Mouse (Mus musculus) B cell, adult 2 months (primary cell): ENCODE data around the gene Bloc1s4.

Source experiments
- DNase-seq, 2 experiments: peaks; one replicate each; pipeline ENCODE4 v3.0.0; 2022

The Bloc1s4 gene

DNA sequence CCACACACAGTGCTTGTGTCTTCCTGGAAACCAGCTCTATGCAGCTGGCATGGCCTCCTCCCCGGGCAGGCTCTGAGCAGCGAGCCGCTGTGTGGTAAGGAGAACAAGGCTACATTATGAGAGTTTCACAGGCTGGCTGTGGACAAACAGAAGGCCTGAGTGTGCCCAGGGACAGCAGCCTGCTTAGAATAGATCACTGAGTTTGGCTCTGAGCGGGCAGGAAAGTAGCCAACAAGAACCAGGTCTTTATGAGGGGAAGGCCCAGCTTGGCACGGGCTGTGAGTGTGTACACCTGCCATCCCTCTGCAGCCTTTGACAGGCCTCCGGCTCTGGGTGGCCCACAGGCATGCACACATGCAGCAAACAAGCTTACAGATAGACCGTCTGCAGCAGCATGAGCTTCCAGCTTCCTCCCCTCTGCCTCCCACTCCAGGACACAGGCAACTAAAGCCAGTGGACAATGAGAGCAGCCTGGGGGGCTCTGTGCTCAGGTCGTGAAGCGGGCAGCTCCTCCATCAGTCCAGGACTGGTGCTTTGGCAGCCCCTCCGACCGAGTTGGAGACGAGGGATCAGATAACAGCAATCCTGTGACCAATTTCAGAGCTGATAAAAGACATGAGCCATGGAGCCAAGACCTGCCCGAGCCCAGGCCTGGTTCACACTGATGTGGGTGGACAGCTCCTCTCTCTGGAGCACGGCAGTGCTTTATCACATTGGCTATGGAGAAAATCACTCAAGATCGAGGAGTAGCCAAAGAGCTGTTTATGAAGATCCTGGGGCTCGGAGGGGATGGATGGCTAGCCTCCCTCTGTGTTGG lies 9.4 kb downstream of the Bloc1s4 start:
- DNase-seq = no peak

DNA sequence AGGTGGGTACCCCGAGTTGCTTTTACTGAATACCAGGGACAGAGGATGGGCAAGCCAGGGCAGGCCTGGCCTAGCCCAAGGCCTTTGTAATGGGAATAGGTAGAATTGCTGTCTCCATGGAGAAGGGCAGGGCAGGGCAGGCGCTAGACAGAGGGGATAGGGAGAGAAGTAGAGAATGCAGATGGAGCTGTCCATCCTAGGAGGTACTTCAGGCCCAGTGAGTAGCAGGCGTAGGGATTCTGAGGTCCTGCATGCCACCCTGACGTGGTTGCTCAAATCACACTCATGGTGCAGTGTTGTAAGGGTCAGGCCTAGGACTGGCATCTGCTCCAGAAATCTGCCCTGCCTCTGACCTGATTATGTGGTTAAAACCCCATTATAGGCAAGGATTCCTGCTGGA lies 10.7 kb downstream of the Bloc1s4 start:
- no peak for DNase-seq

DNA sequence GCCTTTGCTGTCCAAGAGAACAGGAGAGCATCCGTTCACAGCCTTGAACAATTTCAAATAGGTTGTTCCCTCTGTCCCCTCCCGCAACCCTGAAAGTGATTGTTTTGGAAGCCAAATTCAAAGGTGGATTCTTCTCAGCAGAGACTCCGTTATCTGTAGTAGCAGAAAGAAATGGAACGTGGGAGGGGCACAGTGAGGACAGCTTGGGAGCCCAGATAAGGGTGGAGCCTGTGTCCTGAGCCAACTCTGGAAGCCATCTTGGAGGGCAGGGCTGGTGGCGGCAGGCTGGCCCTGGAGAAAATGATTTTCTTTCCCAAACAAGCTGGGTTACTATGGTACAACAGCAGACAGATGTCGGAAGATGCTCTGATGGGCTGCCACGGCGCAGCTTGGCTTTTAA lies 12.4 kb downstream of the Bloc1s4 start:
- DNase-seq = no peak

DNA sequence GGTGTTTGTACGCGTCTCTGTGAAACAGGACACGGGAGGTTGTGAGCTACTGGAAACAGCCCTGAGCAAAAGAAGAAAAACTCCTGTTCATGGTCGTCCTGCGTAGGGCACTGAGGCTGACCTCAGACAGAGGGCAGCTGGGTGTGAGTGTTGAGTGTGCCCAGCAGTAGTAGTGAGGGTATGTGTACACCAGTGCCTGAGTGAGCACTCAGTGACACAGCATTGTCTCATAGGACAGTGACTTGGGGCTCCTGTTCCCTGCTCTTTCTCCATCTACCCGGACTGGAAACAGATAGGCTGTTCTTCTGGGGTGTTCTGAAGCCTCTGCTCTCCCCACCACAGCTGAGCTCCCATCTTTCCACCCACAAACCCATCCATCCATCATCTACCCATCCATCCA lies 13.3 kb downstream of the Bloc1s4 start:
- no peak for DNase-seq

DNA sequence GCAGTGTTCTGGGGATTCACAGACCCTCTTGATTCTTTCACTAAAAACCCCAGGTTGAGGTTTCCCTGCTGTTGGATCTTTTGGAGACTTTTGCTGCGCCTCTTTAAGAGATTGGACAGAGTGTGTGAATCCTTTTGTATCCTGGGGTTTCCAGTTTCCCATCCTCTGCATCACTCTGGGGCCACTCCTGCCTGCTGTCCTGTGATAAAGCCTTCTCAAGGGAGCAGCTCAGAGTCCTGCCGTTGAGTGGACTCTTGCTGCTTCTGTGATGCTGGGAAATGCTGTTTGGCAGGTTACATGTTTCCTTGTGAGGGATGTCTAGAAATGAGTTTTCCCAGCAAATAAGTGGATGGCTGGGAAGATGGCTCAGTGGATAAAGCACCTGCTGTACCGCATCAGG lies 15.0 kb downstream of the Bloc1s4 start:
- no peak for DNase-seq

DNA sequence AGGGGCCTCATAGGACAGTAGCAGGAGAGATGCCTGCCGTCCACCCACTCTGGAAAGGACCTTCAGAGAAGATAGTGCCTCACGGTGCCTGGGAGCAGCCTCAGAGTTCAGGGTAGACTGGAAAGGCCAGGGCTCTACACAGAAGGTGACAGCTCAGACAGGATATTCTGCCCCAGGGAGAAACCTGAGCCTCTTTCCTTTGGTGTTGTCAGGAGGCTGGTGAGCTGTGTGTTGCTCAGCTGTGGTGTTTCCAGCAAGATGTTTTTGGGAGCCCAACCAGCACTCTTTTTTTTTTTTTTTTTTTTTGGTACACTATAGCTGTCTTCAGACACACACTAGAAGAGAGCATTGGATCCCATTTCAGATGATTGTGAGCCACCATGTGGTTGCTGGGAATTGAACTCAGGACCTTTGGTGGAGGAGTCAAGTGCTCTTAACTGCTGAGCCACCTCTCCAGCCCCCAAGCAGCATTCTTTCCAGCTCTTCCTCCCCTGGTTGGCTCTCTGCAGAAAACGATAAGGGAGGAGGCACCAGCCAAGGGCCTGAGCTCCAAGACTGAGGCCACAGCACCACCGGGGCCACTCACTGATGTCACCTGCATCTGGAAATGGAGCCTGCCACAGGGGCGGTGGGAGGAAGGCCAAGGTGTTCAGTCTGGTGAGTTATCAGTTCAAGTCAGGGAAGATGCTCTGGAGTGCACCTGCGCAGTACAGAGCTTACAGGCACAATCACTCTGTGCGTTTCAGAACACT lies 16.4 kb downstream of the Bloc1s4 start:
- DNase-seq = no peak

DNA sequence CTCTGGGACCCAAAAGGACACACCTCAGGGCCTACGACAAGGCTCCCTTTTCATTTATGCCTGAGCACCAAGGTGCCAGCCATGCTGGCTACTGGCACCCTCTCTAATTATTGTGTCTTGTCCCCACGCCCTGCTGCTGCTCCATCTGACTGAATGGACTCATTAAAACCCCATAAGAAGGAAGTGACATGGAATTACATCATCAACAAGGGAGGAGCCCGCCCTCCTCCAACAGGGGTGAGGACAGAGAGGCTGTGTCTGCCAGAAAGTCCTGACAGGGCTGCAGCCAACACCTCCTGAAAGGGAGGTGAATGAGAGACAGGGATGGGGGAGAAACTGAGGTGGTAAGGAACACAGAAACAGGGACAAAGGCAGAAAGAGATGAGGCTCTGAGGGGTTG lies 17.8 kb downstream of the Bloc1s4 start:
- no peak for DNase-seq

DNA sequence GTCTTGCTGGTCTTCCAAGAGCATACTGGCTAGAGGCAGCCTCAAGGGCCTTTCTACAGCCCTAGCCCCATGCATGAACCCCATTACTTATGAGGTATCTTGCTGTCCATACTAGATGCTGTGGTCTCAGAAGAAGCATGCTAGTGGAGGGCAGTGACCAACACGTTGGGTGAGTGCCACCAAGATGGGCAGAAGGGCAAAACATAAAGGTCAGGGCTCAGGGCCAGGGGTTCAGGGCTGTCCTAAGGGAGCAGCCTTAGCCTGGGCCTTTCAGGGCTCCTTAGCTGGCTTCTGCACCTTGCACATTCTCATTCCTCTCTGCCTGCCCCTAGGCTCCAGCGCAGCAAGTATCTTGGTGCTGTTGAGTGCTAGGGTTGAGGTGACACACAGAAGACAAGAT lies 18.5 kb downstream of the Bloc1s4 start:
- no peak for DNase-seq

DNA sequence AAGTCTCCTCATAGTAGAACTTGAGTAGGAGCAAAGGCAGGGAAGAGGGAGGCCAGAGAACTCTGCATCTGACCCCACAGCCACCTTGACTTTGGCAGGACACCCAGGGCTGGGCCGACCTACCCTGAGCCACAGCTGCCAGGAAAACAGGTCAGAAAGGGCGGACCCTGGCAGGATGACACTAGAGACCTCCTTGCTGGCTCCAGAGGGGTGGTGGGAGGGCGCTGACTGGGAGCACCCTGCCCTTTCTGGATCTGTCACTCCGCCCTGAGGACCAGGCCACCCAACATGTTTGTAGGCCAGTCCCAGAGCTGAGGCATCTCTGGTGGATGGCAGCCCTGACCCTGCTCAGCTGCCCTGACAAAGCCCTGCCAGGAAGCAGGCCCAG lies 19.4 kb downstream of the Bloc1s4 start:
- DNase-seq = no peak

DNA sequence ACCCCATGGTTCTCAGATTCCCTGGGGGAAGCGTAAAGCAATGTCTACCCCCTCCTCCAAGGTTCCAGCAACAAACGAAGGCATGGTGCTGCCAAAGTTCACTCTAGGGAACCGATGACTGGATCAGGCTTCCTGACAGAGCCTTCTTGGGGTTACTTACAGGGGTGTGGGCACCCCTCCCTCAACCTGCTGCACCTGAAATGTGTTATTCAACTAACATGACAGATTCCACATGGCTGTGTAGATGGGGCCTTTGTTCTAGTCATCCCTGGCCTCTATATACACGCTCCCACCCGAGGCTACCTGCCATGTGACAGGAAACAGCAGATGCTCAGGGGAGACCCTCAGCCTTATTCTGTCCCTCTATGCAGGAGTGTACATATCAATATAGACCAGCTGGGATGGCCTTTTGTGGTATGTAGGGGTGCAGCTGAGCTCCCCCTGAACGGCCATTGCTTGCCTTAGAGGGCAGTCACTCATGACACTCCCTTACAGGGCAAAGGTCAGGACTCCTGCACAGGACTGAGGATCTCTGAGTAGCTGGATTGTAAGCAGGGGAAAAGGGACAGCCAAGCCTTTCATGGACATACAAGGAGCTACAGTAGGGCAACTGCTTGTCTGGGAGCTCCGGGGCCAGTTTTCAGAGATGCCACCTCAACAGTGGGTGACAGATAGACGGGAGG lies 19.9 kb downstream of the Bloc1s4 start:
- no peak for DNase-seq

DNA sequence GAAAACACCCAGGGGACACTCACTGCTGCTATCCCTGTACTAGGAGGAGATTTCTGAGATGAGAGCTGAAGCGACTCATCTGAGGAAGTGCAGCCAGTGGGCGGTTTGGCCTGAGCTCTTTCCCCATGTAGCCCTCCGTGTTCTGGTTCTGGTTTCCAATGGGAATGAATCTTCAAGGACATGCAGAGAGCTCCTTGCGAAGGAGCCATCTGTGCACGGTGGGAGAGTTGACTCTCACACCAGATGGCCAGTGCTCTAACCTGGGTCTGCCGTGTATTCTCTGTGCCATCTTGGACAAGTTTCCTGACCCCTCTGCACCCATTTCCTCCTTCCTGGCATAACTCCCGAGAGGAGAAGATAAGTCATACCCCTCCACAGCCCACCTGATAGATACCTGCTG lies 20.7 kb downstream of the Bloc1s4 start:
- DNase-seq = no peak

DNA sequence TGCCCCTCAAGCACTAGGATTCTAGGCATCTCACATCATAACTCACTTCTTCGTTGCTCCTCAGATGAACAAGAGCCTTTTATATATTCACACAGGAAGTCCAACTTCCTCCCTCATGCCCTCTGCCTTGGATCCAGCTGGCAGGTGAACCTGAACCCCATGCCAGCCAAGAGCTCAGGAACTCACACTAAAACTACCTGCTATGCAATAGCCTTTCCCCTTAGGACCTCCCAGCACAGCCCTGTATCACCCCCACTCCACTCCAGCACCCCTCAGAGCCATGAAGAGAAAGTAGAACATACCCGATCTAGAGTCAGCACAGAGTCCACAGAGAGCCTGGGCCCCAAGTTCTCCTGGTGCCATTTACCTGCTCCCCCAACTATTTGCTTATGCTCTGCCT lies 21.3 kb downstream of the Bloc1s4 start:
- no peak for DNase-seq

DNA sequence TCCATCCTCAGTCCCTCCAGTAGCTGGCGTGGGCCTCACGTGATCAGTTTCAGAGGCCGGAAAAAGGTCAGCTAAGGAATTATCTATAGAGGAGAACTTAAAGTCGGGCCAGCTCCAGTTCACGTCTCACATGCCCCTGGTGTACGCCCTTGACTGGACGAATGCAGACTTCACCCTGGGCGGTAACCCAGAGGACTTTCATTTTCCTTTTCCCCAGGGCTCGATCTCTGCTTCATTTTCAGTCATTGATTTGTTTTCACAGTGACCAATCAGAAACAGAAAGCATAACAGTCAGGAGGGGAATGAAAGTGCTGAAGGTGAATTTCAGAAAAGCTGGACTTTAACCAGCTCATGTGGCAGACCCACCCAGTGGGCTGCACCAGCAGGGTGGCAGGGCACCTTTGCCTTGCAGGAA lies 22.1 kb downstream of the Bloc1s4 start:
- DNase-seq = peak; percentile 43 to 46

DNA sequence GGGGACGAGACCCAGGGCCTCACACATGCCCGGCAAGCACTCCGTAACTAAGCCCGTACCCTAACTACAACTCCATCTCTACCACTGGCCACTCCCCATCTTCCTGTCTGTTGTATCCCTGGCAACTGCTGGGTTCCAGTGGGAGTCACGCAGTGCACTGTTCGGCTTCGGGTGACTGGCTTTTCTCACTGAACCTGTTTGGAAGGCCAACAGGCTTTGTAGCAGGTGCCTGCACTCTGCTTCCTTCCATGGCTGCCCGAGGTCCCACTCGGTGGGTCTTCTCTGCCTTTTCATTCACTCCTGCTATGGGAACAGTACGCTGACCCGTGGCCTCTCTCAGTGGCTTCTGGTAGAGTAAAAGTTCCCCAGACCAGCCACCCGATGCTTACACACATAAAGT lies 22.6 kb downstream of the Bloc1s4 start:
- DNase-seq = no peak

DNA sequence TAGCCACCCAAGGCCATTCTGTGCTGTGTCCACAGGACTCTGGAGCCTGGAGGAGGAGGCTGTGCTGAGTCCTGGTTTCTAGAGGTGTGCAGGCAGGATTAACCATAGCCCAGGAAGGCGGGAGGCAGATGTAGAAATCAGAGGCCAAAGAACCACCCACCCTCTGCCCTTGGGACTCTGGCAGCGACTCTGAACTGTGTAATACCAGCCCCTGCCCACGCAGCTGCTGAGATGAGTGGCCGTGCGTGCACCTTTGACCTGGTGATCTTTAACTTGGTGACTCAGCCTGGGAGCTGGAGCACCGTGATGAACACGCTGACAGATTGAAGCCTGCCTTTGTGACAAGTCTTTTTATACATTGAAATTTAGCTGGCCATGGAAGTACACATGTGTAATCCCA lies 24.2 kb downstream of the Bloc1s4 start:
- DNase-seq = no peak

DNA sequence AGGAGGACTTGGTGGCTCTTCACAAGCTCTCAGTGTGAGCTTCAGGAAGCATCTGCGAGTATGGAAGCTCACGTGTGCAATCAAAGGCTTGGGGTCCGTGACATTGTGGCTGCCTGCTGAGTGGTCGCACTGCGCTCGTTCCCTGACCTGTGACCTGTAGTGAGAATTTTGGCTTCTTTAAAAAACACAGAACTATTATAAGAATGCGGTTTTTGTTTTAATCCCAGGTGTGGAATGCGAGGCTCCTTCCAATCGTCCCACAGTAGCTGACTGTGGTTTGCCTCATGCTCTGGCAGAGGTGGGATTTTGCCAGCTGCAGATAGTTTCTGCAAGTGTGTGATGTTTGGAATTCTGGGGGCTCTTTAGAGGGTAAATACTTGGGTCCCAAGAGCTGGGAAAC lies 25.1 kb downstream of the Bloc1s4 start:
- DNase-seq = no peak

DNA sequence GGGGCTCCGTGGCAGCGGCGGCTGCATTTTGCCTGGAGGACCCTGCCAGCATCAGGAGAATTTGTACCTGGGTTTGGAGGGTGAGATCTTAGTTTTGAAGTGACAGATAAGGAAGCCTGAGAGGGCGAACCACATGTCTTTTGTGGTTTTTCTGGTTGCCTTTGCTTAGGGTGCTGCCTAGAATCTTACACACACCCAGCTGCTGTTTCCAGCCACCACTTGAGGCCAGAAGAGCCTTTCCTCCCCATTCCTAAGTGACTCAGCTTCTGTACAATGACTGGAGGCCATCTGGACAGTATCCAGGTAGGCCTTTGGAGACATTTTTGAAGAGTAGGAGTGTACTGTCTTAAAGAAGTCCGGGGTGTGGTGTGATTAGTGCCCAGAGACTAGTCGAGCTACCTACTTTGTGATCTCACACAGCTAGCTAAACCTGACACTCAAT lies 26.0 kb downstream of the Bloc1s4 start:
- DNase-seq = no peak

DNA sequence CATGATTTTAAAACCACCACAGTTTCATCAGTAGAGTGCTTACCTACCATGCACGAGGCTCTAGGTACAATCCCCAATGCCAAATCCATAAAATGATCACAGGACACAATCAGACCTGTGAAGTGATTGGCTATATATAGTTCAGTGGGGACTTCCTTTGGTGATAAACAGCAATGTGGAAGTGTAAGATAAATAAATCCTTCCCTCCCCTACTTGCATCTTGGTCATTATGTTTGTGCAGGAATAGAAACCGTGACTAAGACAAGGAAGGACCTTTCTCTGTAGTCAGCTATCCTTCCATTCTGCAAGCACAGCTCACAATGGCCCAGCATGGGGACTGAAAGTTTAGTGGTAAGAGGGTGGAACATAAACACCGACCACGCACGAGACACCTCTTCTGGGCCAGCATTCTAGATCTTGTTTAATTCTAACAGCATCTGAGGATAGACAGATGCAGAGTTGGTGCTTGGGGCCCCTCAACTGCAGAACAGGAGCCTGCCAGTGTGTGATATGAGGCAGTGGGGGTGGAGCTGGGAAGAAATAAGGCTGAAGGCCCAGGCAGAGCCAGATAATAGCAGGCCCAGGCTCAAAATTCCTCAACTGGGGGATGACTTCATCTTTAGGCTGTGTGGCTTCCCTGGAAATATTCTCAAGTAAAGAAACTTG lies 27.6 kb downstream of the Bloc1s4 start:
- no peak for DNase-seq

DNA sequence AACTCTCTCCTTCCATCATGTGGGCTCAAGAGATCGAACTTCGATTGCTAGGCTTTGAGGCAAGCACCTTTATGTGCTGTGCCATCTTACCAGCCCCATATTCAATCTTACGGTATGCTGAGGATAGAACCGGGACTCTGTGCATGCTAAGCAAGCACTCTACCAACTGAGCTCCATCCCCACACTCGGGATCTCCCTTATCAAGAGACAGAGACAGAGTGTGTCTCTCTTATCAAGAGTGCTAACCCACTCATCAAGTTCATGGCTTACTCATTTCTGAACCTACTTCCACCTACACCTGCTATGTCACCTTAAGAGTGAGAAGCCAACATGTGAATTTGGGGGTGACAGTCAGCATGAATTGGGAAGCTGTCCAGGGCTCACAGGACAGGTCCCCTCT lies 28.2 kb downstream of the Bloc1s4 start:
- DNase-seq = no peak

DNA sequence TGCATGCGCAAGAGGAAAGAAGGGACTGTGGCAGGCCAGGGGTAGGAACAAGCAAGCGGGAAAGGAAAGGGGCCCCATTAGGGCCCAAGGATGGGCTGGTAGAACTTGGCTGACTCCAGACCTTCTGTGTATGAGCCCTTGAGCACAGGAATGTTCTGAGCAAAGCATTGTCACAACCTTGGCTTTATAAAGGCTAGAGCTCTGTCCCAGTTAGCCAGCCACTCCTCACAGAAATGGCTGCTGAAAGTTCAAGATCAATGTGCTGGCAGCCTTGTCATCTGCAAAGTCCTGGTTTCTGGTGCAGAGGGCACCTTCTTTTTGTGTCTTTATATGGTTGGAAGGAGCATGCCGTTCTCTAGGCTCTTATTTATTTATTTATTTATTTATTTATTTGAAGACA lies 28.8 kb downstream of the Bloc1s4 start:
- no peak for DNase-seq

DNA sequence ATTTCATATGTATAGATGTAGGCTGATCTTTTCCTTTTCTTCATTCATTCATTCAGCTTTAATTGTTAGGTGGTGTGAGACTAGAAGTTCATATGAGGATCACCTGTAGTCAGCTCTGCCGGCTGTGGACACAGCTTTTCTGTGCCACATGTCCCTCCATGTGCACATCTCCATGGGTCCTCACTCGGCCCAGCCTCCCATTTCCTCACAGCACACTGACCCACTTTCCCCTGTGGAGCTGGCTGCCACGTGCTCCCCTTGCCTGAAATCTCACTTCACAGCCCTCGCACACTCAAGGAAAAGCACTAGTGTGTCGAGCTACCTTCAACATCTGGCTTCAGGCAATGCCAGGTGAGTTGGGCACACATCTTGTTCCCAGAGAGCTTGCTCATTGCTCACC lies 29.3 kb downstream of the Bloc1s4 start:
- no peak for DNase-seq

DNA sequence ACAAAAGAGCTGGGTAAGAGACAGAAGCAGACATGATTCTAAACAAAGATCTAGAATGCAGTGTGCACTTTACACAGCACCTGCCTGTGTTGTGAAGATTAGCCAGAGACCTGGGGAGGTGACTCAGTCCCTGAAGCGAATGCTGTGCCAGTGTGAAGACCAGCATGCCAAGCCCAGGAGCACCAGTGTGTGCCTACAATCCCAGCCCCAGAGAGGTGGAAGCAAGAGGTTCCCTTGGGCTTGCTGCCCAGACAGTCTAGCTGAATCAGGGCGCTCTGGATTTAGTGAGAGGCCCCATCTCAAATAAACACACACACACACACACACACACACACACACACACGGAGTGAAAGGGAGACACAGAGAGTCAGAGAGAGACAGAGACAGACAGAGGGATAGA lies 30.6 kb downstream of the Bloc1s4 start:
- no peak for DNase-seq

DNA sequence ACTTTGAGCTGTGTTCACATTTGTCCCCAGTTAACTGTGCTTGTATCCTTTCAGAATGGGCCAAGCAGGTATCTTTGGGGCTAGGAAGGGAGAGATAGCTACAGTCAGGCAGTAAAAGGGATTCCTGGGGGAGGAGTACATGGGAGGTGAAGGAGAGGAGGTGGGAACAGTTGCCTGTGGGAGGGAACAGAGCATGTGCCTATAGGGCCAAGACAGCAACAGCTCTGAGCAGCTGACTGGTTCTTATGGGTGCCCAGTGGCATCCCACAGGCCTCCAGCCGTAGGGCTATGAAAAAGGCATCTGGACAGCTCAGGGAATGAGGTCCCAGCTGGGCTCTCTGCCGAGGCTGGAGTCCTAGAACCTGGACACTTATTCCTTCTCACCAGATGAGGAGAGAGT lies 31.6 kb downstream of the Bloc1s4 start:
- DNase-seq = no peak
